Mouse (Mus musculus) midbrain, postnatal 0 days (tissue): ENCODE measurements at regions not wholly inside any gene's neighbourhood (a gene's known extent, or its start where the extent isn't known, plus 50 kb on each side); places are given as distances from the start of the nearest gene placed in this dataset.
A peak's percentile ranks its signal among the peaks of the same experiment; 100 is the strongest.

Experiments used
- ATAC-seq: fragments of 200-750 bp; cut with Nextera tagmentation; 2 replicates; pipeline ENCODE4 v1.8.0; 2017; ENCODE audit warnings: moderate number of reproducible peaks, mild to moderate bottlenecking, moderate TSS enrichment, moderate library complexity; ENCODE audit not compliant: low FRiP score
- DNase-seq: peaks from one replicate; pipeline ENCODE4 v3.0.0-alpha.2; 2015; ENCODE audit warnings: low spot score
- H3K27ac ChIP-seq: fragments of 300-500 bp; sonication (generic); 2 replicates; pipeline ENCODE4 v1.5.1; 2014; ENCODE audit warnings: low read depth, mild to moderate bottlenecking, low read length, mixed read lengths
- H3K27me3 ChIP-seq: fragments of 300-500 bp; sonication (generic); 2 replicates; pipeline ENCODE4 v1.6.1; 2014; ENCODE audit warnings: low read length, control low read depth, mixed read lengths; ENCODE audit not compliant: insufficient read depth
- H3K36me3 ChIP-seq: fragments of 300-500 bp; sonication (generic); 2 replicates; pipeline ENCODE4 v1.6.1; 2014; ENCODE audit warnings: low read length, control low read depth, mixed read lengths; ENCODE audit not compliant: insufficient read depth
- H3K4me1 ChIP-seq: fragments of 300-500 bp; sonication (generic); 2 replicates; pipeline ENCODE4 v1.6.1; 2014; ENCODE audit warnings: mild to moderate bottlenecking, control low read depth, antibody characterized with exemption, low read length, mixed read lengths; ENCODE audit not compliant: insufficient read depth
- H3K4me2 ChIP-seq: fragments of 300-500 bp; sonication (generic); 2 replicates; pipeline ENCODE4 v1.6.1; 2014; ENCODE audit warnings: low read depth, mild to moderate bottlenecking, low read length, mixed read lengths; ENCODE audit not compliant: poor library complexity, severe bottlenecking
- H3K4me3 ChIP-seq: fragments of 300-500 bp; sonication (generic); 2 replicates; pipeline ENCODE4 v1.5.1; 2014; ENCODE audit warnings: low read depth, mild to moderate bottlenecking, low read length, moderate library complexity
- H3K9ac ChIP-seq: fragments of 300-500 bp; sonication (generic); replicated peaks from 2 replicates; pipeline ENCODE4 v1.6.1; 2014; ENCODE audit warnings: mild to moderate bottlenecking, low read length, moderate library complexity, mixed read lengths; ENCODE audit not compliant: poor library complexity, severe bottlenecking
- H3K9me3 ChIP-seq: fragments of 300-500 bp; sonication (generic); 2 replicates; pipeline ENCODE4 v1.6.1; 2016; ENCODE audit warnings: low read length, control low read depth
- CTCF ChIP-seq: IDR thresholded peaks from 2 replicates; pipeline ENCODE4 v1.5.1; 2016; ENCODE audit warnings: antibody characterized with exemption, mild to moderate bottlenecking
- WGBS: fragments of 180-500 bp; shearing (Covaris S2); extraction: QIAGEN DNeasy Blood & Tissue Kit; methylation state at CpG from one replicate; pipeline ENCODE4 v1.1.7; 2014; 5-methylcytosine and 5-hydroxymethylcytosine counted together

- H3K36me3 ChIP-seq = no peaks in the 10 kb centered on the region
- H3K9me3 ChIP-seq = no peaks in the 10 kb centered on the region
- H3K4me1 ChIP-seq = no peaks in the 10 kb centered on the region
- no peak overlapping the region for H3K4me2 ChIP-seq
- no peak overlapping the region for H3K4me3 ChIP-seq
- no peak overlapping the region for H3K27ac ChIP-seq
- TF ChIP-seq CTCF = no peak
- no peaks in the 10 kb centered on the region for H3K27me3 ChIP-seq
- no peak for ATAC-seq
- WGBS = 86% methylated on average over 5 of the region's 5 CpGs
- H3K9ac ChIP-seq = no peak overlapping the region
- DNase-seq = no peak
These were observed 258.4 kb downstream of the Tbc1d1 start for GRCm38 (mm10) chr5:64414519-64414918.

GRCm38 (mm10) chr5:64419395-64419794 lies 263.3 kb downstream of the Tbc1d1 start:
- no peak overlapping the region for H3K27ac ChIP-seq
- H3K4me3 ChIP-seq = no peak overlapping the region
- no peaks in the 10 kb centered on the region for H3K36me3 ChIP-seq
- TF ChIP-seq CTCF = no peak
- H3K9ac ChIP-seq = no peak overlapping the region
- ATAC-seq (no peak), DNase-seq (no peak)
- H3K9me3 ChIP-seq = no peaks in the 10 kb centered on the region
- H3K4me1 ChIP-seq = no peaks in the 10 kb centered on the region
- 90% methylated on average over 1 of the region's 1 CpGs for WGBS
- no peak overlapping the region for H3K4me2 ChIP-seq
- H3K27me3 ChIP-seq = no peaks in the 10 kb centered on the region

- no peak overlapping the region for H3K9ac ChIP-seq
- H3K4me3 ChIP-seq = no peak overlapping the region
- TF ChIP-seq CTCF = no peak
- DNase-seq (peak; percentile 12), ATAC-seq (no peak)
- no peaks in the 10 kb centered on the region for H3K4me1 ChIP-seq
- WGBS = 49% methylated on average over 13 of the region's 13 CpGs
- no peaks in the 10 kb centered on the region for H3K36me3 ChIP-seq
- H3K4me2 ChIP-seq = no peak overlapping the region
- no peaks in the 10 kb centered on the region for H3K9me3 ChIP-seq
- no peaks in the 10 kb centered on the region for H3K27me3 ChIP-seq
- no peak overlapping the region for H3K27ac ChIP-seq
These were observed 266.9 kb downstream of the Tbc1d1 start for GRCm38 (mm10) chr5:64422787-64423587.

- Histone ChIP-seq H3K36me3 (no peaks in the 10 kb centered on the region), H3K27ac (no peak overlapping the region), H3K4me3 (no peak overlapping the region), H3K9ac (no peak overlapping the region), H3K27me3 (no peaks in the 10 kb centered on the region), H3K4me2 (no peak overlapping the region), H3K9me3 (no peaks in the 10 kb centered on the region), H3K4me1 (no peaks in the 10 kb centered on the region)
- no peak for DNase-seq
- ATAC-seq = no peak
- 91% methylated on average over 8 of the region's 8 CpGs for WGBS
- TF ChIP-seq CTCF = no peak
These were observed 272.7 kb downstream of the Tbc1d1 start for GRCm38 (mm10) chr5:64428822-64429221.

GRCm38 (mm10) chr5:64430501-64430900 lies 274.4 kb downstream of the Tbc1d1 start:
- H3K9ac ChIP-seq = no peak overlapping the region
- H3K4me2 ChIP-seq = no peak overlapping the region
- ATAC-seq (no peak), DNase-seq (no peak)
- no peaks in the 10 kb centered on the region for H3K4me1 ChIP-seq
- no peak overlapping the region for H3K4me3 ChIP-seq
- no peaks in the 10 kb centered on the region for H3K36me3 ChIP-seq
- no peak overlapping the region for H3K27ac ChIP-seq
- 94% methylated on average over 3 of the region's 3 CpGs for WGBS
- H3K9me3 ChIP-seq = no peaks in the 10 kb centered on the region
- H3K27me3 ChIP-seq = no peaks in the 10 kb centered on the region
- no peak for TF ChIP-seq CTCF

DNA sequence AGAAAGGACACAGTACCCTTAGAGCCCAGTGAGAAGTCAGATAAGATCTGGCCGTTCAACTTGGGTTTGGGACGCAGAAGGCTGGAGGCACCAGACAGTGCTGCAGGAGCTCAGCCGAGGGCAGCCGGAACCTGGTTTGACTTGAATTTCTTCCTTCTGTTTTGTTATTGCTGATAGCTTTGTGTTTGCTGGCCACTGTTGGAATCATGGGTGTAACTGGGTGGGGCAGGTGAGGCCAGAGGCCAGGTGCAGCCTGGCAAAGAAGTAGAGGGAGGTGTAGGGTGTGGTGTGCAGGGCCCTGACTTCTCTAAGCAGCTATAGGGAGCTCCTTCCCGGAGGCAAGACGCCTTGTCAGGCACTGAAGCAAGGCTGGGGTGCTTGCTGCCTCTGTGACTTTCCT lies 275.5 kb downstream of the Tbc1d1 start:
- no peak for TF ChIP-seq CTCF
- ATAC-seq = no peak
- H3K27ac ChIP-seq = no peak overlapping the region
- no peak for DNase-seq
- WGBS = 88% methylated on average over 6 of the region's 6 CpGs
- no peak overlapping the region for H3K4me2 ChIP-seq
- no peak overlapping the region for H3K9ac ChIP-seq
- no peaks in the 10 kb centered on the region for H3K4me1 ChIP-seq
- H3K9me3 ChIP-seq = no peaks in the 10 kb centered on the region
- H3K4me3 ChIP-seq = no peak overlapping the region
- H3K36me3 ChIP-seq = no peaks in the 10 kb centered on the region
- H3K27me3 ChIP-seq = no peaks in the 10 kb centered on the region
